Mouse (Mus musculus): ENCODE results near the gene Tnfsf18. TPM values are rescaled to one million over a fixed set of nuclear protein-coding genes. Genes with fewer than 3 reads are reported as not detected.

Tnfsf18 gene
- 0.33 TPM for polyA plus RNA-seq (2014; fragmentation: Illumina TruSeq; extraction: RNeasy Lipid Tissue Mini Kit (QIAGEN cat#74804); ENCODE audit: low replicate concordance)

DNA sequence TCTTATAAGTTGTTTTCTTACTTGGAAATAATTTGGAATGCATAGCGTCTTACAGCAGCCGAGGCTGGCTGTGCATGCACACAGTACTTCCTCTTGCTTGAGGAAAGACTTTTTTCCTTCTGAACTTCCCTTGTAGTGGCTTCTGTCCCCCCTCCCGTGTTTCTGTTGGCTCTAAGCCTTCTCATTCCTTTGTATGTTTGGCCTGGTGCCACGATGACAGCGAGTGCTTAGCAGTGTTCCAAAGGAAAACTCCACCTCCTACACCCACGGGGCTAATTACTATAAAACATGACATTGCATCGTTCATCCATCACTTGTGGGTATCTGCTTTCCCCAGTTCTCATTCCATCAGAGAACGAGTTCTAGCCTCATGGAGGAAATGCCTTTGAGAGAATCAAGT lies at the start of gene Tnfsf18:
Gene Tnfsf18 (plus strand): TSS at position 313 of the 400 bp plus-strand sequence.

Other genes with a start within 250 kb of the Tnfsf18 start
- 184 TPM for gene Prdx6, start 243.4 kb upstream of the Tnfsf18 start, polyA plus RNA-seq (2014; fragmentation: Illumina TruSeq; extraction: RNeasy Lipid Tissue Mini Kit (QIAGEN cat#74804); ENCODE audit: low replicate concordance)
- not detected for gene Tnfsf4, start 99.2 kb upstream of the Tnfsf18 start, polyA plus RNA-seq (2014; fragmentation: Illumina TruSeq; extraction: RNeasy Lipid Tissue Mini Kit (QIAGEN cat#74804); ENCODE audit: low replicate concordance)

Data from small intestine, adult 10 weeks (tissue).